Mouse (Mus musculus) spleen, adult 18-20 months (tissue): ENCODE data around the gene E130218I03Rik.

Experiments used
- DNase-seq, 2 experiments: peaks; one replicate each; pipeline ENCODE4 v3.0.0; 2022; ENCODE audit warnings: mixed read lengths in 2 of 2

Gene E130218I03Rik

GRCm38 (mm10) chr4:134243516-134244250, at the start of gene E130218I03Rik:
TSS of gene E130218I03Rik (plus strand) at chr4:134243662.
- no peak for DNase-seq

DNA sequence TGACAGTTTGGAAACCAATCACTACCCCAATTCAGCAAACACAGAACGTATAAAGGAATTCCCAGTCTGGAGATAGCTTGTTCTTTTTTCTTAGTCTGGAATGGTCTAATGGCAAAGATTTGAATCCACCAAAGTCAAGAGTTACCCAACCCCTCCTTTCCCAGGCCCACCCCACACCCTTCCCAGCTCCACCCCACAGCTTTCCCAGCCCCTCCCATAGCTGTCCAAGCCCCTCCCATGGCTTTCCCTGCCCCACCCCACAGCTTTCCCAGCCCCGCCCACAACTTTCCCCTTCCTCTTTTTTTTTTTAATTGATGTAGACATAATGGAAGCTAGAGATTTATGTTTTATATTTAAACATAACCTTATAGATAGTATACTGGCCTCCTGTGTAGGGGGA, 44.1 kb upstream of the E130218I03Rik start:
- no peak for DNase-seq

DNA sequence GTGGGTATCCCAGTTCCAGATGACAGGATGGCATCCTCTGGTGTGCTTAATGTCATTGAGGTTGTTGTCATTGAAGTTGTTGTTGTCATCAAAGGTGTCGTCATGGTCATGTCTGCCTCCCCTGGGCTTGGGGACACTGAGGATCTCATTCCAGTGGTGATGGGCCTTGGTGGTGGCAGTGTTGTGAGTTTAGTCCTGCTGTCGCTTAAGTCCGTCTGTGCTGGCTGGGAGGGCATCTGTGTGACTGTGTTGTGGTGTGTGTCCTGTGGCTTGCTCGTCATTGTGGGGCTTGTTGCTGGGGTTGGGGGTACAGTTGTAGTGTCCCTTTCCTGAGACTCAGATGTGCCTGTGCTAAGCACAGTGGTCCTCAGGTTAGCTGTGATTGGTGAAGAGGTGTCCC, 40.6 kb upstream of the E130218I03Rik start, which contains the start of gene Gm7534:
Gm7534 (minus strand) TSS at position 101 of the 400 bp plus-strand sequence.
- DNase-seq = no peak

DNA sequence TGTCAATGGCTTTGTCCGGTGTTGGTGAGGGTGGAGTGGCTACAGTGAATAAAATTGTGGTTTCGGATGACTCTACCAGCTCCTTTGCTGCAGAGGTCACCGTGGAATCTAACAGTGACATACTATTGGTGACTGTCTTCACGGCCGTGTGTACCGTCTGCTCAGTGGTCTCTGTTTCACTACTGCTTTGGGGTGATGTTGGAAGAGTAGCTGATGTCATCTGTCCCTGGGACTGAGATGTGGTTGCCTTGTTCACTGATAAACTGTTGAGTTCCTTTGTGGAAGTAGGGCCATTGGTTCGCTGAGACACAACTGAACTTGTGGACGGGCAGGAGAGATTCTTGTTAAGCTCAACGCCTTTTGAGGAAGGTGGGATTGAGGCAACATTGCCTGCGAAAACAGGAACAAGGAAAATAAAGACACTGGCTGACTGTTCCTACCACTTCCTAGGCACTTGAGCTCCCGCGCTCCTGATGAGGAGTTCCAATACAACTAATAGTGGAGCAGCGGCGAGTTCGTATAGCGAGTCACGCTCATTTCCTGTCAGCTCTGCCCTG, 40.0 kb upstream of the E130218I03Rik start:
- no peak for DNase-seq

DNA sequence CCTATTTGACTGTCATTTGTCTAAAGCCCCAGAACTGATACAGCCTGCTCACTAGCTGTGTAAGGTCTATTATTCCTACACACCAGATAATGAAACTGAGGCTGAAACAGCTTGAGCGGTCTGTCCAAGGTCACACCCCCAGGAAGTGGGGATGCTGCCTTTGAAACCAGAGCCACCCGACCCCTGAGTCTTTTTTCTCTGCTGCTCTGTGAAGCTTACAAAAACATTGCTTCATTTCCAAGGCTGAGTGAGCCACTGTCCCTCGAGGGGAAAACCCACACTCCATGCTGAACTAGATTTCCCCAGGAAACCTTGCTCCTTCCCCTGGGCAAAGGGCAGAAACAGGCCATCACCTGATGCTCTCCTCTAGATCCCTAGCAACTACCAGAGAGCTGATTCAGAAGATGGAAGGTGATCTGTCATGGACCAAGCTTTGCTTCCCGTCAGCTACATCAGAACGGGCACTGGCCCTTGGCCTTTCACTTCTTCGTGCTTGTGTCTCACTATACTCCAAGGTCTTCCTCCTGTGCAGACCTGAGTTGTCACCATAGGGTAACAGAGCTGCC, 36.9 kb upstream of the E130218I03Rik start:
- no peak for DNase-seq

GRCm38 (mm10) chr4:134222793-134223600, 20.5 kb upstream of the E130218I03Rik start:
- DNase-seq = no peak

- no peak for DNase-seq
Observed at GRCm38 (mm10) chr4:134227194-134227593, 16.3 kb upstream of the E130218I03Rik start, which contains the start of gene Catsper4. TSS of gene Catsper4 (minus strand) at chr4:134227383.

- DNase-seq = no peak
Observed at GRCm38 (mm10) chr4:134230431-134230830, 13.0 kb upstream of the E130218I03Rik start.

- DNase-seq = no peak
Observed at GRCm38 (mm10) chr4:134234876-134235275, 8.6 kb upstream of the E130218I03Rik start.

DNA sequence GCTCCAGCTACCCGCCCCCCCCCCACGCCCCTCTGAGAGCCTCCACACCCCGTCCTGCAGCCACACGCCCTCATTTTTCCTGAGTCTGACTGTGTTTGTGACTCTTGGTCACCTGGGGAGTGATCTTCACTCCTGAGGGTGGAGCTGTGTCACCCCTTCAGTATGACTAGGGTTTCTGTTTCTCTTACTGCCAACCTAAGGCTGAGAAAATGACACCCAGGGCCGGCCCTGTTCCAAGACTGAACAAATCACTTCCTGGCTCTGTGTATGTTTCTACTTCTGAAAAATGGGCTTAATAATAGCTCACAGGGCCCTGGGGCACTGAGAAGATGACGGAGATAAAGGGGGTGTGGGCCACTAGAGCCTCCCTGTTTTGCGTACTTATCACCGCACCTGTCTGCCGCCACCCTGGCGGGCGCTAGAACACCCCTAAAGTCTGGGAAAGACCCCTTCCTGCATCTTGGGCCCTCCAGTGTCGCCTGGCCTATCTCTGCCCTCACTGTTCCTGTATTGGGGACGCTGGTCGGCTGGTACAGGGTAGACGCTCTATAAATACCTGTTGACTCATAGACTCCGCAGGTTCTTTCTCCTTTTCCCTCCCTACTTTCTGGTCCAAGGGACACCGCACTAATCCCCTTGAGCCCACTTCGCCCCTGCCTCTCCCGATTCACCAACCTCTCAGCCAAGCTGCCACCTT, 5.7 kb upstream of the E130218I03Rik start:
- no peak for DNase-seq

DNA sequence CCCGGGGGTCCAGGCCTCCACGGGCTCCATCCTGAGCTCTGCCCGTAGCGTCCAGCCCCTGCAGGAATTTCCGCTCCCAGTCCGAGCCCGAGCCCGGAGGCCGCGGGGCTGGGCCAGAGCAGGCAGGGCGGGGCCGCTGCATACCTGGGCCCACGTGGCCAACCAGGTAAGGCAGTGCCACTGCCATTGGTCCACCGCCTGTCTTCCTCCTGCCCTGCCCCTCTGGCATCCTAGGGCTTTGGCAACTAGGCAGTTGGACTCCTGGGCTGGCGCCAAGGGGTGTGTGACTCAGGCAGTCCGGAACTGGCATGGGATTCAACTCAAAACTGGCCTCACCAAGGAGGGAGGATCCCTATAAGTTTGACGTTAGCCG, 5.2 kb upstream of the E130218I03Rik start, which contains the start of gene Cnksr1:
Cnksr1 (minus strand) TSS at position 121 of the 373 bp plus-strand sequence.
- DNase-seq = no peak

DNA sequence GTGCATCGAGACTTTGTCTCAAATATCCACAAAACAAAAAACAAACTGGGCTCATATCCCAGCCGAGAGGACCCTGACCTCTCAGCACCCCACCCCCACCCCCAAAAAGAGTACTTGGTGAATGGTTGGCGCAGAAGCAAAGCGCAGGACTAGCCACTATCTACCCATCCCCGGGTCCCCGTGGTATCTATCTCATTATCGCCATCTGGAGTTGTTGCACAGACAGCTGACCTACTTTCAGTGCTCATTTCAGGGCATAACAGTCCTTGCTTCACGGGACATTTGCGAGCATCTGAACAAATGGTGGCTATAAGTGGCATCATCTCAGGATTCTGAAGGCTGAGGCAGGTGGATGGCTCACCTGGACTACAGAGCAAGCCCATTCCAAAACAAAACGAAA, 4.8 kb upstream of the E130218I03Rik start:
- DNase-seq = no peak

- DNase-seq = peak; percentile 90 to 98
Observed at GRCm38 (mm10) chr4:134245148-134245843, 1.8 kb downstream of the E130218I03Rik start, which contains the start of gene Zfp593. TSS of gene Zfp593 (minus strand) at chr4:134245592.

DNA sequence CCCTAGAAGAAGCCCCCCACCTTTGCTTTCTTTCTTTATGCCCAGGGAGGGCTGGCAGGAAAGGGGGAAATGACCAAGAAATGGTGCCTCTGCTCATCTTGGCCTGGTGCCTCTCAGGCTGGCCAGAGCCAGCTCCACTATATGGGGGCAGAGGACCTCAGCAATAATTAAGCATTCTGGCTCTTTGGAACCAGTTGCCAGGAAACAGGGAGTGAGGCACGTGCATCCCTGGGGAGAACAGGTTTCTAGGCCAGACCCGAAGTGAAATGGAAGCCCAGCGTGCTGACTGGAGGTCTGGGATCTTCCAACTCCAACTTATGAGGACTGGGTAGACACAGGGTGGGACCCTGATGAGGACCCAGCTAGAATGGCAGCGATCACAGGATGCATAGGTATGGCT, 2.8 kb downstream of the E130218I03Rik start:
- no peak for DNase-seq

GRCm38 (mm10) chr4:134246719-134247258, 3.3 kb downstream of the E130218I03Rik start, which contains the start of gene Gm30191:
TSS of gene Gm30191 (plus strand) at chr4:134246935.
- no peak for DNase-seq

GRCm38 (mm10) chr4:134249651-134250050, 6.2 kb downstream of the E130218I03Rik start:
- DNase-seq = peak; percentile 36 to 73

DNA sequence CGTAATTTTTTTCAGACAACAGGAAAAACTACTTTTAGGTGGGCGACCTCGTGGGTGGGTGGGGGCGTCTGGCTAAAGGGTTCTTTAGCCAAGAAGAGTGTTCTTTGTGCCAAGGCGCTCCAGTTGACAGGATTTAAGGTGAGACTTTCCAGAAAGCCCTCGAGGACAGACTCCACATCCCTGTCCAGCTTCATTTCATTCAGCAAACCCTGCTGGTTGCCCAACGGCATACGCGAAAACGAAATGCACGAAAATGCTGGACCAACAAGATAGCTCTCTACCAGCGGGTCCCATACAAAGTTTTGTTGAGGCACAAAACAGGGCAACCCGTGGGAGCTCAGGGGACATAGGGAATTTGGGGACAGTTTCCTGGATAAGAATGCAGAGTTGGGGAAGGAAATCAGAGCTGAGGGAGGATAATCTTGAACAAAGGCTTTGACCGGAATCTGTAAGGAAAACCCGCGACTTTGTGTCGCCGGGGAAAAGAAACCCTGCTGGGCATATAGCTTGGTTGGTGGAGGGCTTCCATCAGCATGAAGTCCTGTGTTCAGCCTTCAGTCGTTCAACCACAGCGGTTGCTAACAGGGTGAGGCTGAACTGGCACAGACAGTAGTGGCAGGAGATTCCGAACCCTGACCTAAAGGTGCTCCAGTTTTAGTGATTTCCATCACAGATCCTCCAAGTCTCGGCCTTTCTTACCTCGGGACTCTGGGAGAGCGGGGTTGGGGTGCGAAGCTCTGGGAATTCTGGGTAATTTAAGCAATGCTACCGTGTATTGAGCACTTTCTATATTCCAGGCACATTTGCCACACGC, 6.9 kb downstream of the E130218I03Rik start:
- no peak for DNase-seq

DNA sequence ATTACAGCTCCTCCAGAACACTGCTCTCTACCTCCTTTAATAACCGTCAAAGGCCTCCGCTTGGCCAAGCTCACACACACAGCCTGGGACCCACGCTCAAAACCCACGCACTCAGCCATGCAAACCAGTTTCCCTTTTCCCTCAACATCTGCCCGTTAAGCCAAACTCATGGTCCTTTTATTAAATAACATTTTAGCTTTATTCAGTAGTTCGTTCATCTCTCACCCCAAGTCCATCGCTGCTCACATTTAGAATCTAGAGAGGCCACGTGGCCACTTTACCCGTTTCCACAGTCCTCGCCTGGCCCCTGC, 7.4 kb downstream of the E130218I03Rik start:
- no peak for DNase-seq

- no peak for DNase-seq
Observed at GRCm38 (mm10) chr4:134251241-134252130, 8.0 kb downstream of the E130218I03Rik start.
